Mouse (Mus musculus): ENCODE data around the gene Gm21149.
"Not testable (repeated sequence)": the region's sequence is repeated elsewhere in the genome, so short reads cannot be mapped to it uniquely, and the experiment has no call there.

Gm21149 gene

GRCm38 (mm10) chr5:15461613-15462012, 14.7 kb downstream of the Gm21149 start:
- DNase-seq (ENCODE audit: low read depth), result not testable (repeated sequence)

- DNase-seq (ENCODE audit: low read depth), result not testable (repeated sequence)
Observed at GRCm38 (mm10) chr5:15457865-15458571, 18.3 kb downstream of the Gm21149 start.
